Mouse (Mus musculus) limb, embryonic 14.5 days (tissue): ENCODE measurements around the gene Arid1a. TPM values are rescaled to one million over a fixed set of nuclear protein-coding genes. Genes with fewer than 3 reads are reported as not detected.
A peak's percentile ranks its signal among the peaks of the same experiment; 100 is the strongest.

Experiments
- ATAC-seq: fragments of 200-750 bp; cut with Nextera tagmentation; 2 replicates; pipeline ENCODE4 v1.8.0; 2017; ENCODE audit warnings: low read depth, moderate number of reproducible peaks, moderate TSS enrichment; ENCODE audit not compliant: low FRiP score
- DNase-seq: peaks from one replicate; pipeline ENCODE4 v3.0.0-alpha.2; 2015; ENCODE audit warnings: low spot score
- H3K27ac ChIP-seq: fragments of 300-500 bp; sonication (generic); replicated peaks from 2 replicates; pipeline ENCODE4 v1.5.1; 2014; ENCODE audit warnings: low read depth, mild to moderate bottlenecking, low read length, moderate library complexity, mixed read lengths
- H3K27me3 ChIP-seq: fragments of 300-500 bp; sonication (generic); 2 replicates; pipeline ENCODE4 v1.6.1; 2014; ENCODE audit warnings: low read length, mixed read lengths; ENCODE audit not compliant: control insufficient read depth, insufficient read depth
- H3K36me3 ChIP-seq: fragments of 300-500 bp; sonication (generic); 2 replicates; pipeline ENCODE4 v1.6.1; 2014; ENCODE audit warnings: mild to moderate bottlenecking, low read length, moderate library complexity, mixed read lengths; ENCODE audit not compliant: control insufficient read depth, insufficient read depth
- H3K4me1 ChIP-seq: fragments of 300-500 bp; sonication (generic); 2 replicates; pipeline ENCODE4 v1.6.1; 2014; ENCODE audit warnings: antibody characterized with exemption, low read length, mixed read lengths; ENCODE audit not compliant: control insufficient read depth, insufficient read depth
- H3K4me2 ChIP-seq: fragments of 300-500 bp; sonication (generic); replicated peaks from 2 replicates; pipeline ENCODE4 v1.6.1; 2014; ENCODE audit warnings: low read depth, mild to moderate bottlenecking, low read length, moderate library complexity; ENCODE audit not compliant: severe bottlenecking
- H3K4me3 ChIP-seq: fragments of 300-500 bp; sonication (generic); replicated peaks from 2 replicates; pipeline ENCODE4 v1.5.1; 2014; ENCODE audit warnings: low read length
- H3K9ac ChIP-seq: fragments of 300-500 bp; sonication (generic); 2 replicates; pipeline ENCODE4 v1.6.1; 2014; ENCODE audit warnings: mild to moderate bottlenecking, low read depth, low read length, moderate library complexity; ENCODE audit not compliant: severe bottlenecking
- H3K9me3 ChIP-seq: fragments of 300-500 bp; sonication (generic); 2 replicates; pipeline ENCODE4 v1.6.1; 2016; ENCODE audit warnings: low read length; ENCODE audit not compliant: control insufficient read depth
- POLR2A ChIP-seq: fragments of 200-500 bp; IDR thresholded peaks from 2 replicates; pipeline ENCODE4 v1.8.0; 2012; ENCODE audit warnings: inconsistent platforms, mild to moderate bottlenecking, moderate library complexity, borderline replicate concordance; ENCODE audit not compliant: insufficient read depth, insufficient read length; ENCODE audit errors: extremely low read depth
- WGBS: fragments of 180-500 bp; shearing (Covaris S2); extraction: QIAGEN DNeasy Blood & Tissue Kit; methylation state at CpG from one replicate; pipeline ENCODE4 v1.1.7; 2014; 5-methylcytosine and 5-hydroxymethylcytosine counted together
- polyA plus RNA-seq, 2 experiments: library from polyadenylated mRNA; depleted of rRNA in 1 of 2; stranded (reverse) in 1 of 2; unstranded in 1 of 2; fragments of >200 nt; fragmentation: Nextera tagmentation in 1 of 2; extraction: Ambion mirVana in 1 of 2; gene quantifications; 2 replicates each; pipeline versions ENCODE4 v1.2.1 to v1.2.3; 2012 to 2014

Arid1a gene
- polyA plus RNA-seq, 2 experiments, result 33.3 to 70.8 TPM

DNA sequence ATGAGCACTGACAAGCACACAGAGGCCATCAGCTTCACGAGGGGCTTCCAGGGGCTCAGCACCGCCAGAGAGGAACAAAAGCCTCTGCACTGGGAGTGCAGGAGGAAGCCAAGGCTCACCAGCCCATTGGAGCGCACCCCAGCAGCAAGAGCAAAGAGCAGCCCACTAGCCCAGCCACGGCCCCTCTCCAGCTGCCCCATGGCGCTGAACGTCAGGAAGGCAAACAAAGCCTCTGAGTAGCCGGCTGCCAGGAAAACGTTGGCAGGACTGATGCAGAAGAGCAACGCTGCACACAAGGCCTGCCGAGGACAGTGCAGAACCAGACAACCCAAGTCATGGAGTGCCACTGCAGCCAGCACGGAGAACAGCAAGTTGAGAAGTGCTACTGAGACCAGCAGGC is 91.5 kb downstream of the Arid1a start:
- no peaks in the 10 kb centered on the region for H3K27me3 ChIP-seq
- peaks cover 10% of the 10 kb centered on the region for H3K4me1 ChIP-seq
- no peak overlapping the region for H3K4me2 ChIP-seq
- no peak for TF ChIP-seq POLR2A
- 56% methylated on average over 11 of the region's 11 CpGs for WGBS
- peaks cover 37% of the 10 kb centered on the region for H3K36me3 ChIP-seq
- DNase-seq (no peak), ATAC-seq (no peak)
- H3K27ac ChIP-seq, result no peak overlapping the region
- H3K9me3 ChIP-seq, result no peaks in the 10 kb centered on the region
- no peak overlapping the region for H3K9ac ChIP-seq
- no peak overlapping the region for H3K4me3 ChIP-seq

DNA sequence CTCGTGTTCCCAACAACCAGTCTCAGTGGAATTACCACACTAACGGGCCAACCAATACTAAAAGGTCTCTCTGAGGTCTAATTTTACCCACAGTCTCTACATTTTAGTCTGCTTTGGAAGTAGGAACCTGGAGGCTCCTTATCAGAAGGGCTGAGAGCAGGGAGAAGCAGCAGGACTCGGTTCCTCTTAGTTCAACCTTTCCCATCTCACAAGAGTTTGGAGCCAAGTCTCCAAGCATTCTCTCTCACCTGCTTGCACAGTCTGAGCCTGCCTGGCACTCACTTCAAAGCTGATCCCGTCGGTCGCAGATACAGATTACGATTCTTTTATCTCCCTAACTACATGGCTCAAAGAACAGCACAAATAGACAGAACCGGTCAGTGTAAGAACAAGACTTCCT is 93.6 kb downstream of the Arid1a start:
- no peaks in the 10 kb centered on the region for H3K27me3 ChIP-seq
- no peak for DNase-seq
- peaks cover 23% of the 10 kb centered on the region for H3K4me1 ChIP-seq
- ATAC-seq, result no peak
- H3K4me2 ChIP-seq, result no peak overlapping the region
- H3K4me3 ChIP-seq, result no peak overlapping the region
- peaks cover 32% of the 10 kb centered on the region for H3K36me3 ChIP-seq
- H3K27ac ChIP-seq, result no peak overlapping the region
- WGBS, result 77% methylated on average over 8 of the region's 8 CpGs
- no peaks in the 10 kb centered on the region for H3K9me3 ChIP-seq
- no peak for TF ChIP-seq POLR2A
- H3K9ac ChIP-seq, result no peak overlapping the region

DNA sequence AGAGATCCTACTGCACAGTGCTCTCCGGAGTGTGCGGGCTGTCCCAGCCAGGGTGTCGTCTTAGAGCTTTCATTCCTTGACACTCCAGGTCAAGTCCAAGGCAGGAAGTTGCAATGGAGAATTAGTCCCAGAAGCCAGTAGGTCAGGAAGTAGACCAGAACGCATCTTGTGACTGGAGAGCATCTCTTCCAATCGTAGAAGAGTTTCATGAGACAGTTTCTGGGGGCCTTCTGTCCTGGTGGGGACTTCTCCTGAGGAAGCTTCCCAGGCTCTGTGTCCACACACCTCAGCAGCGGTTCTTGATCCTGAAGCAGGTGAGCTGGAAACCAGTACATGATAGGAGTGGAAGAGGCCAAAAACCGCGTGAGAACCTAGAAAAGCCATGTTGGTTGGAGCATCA is 94.1 kb downstream of the Arid1a start:
- Histone ChIP-seq H3K36me3 (peaks cover 30% of the 10 kb centered on the region), H3K27me3 (no peaks in the 10 kb centered on the region), H3K9ac (no peak overlapping the region), H3K4me3 (no peak overlapping the region), H3K4me1 (peaks cover 23% of the 10 kb centered on the region), H3K9me3 (no peaks in the 10 kb centered on the region), H3K27ac (no peak overlapping the region), H3K4me2 (no peak overlapping the region)
- ATAC-seq, result no peak
- no peak for TF ChIP-seq POLR2A
- no peak for DNase-seq
- 90% methylated on average over 8 of the region's 8 CpGs for WGBS

DNA sequence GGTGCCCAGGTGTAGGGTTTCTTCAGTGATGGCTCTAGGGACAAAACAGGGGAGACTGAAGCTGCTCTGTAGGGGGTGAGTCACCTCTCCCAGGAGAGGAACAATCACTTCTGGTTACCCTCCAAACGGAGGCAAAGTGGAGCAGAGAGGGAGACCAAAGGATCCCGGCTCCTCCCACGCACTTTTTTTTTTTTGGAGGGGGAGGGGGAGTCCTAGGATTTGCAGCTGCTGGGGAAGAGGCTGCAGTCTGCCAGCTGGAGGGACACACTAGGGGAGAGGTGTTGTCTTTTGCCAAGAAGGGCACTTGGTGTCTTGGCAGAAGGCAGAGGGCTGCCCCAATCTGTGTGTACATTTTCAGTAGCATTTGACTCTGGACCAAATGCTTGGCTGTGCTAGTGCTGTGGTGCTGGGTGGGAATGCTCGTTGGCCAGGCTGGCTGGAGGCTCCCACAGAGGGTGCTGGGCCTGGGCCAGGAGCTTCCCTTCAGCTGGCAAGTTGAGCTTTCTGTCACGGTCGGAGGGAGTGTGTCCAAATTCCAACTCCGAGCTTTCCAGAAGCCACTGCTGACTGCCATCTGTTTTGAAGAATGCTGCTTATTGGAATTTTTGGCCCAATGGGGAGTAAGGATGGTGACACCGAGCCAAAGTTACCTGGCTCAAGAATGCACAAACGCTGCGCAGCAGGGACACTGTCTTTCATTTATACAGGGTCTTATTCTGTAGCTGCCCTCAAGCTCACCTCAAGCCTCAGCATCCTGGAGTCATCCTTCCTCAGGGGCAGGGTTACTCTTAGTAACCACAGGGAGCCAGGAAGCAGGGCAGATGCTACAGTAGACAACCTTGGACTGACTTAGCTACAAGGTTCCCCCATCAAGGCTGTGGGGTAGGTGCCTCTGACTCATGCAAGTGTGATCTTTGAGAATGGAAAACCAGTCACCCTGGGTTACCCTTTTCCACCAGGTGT is 96.1 kb downstream of the Arid1a start:
- Histone ChIP-seq H3K9ac (peak overlapping the region; percentile 41), H3K27me3 (no peaks in the 10 kb centered on the region), H3K27ac (peak overlapping the region; percentile 91), H3K4me1 (peaks cover 23% of the 10 kb centered on the region), H3K36me3 (peaks cover 22% of the 10 kb centered on the region), H3K4me2 (peak overlapping the region; percentile 52), H3K4me3 (peak overlapping the region; percentile 23), H3K9me3 (no peaks in the 10 kb centered on the region)
- TF ChIP-seq POLR2A, result no peak
- 5% methylated on average over 10 of the region's 10 CpGs for WGBS
- DNase-seq (peak; percentile 75), ATAC-seq (peak; percentile 69)

DNA sequence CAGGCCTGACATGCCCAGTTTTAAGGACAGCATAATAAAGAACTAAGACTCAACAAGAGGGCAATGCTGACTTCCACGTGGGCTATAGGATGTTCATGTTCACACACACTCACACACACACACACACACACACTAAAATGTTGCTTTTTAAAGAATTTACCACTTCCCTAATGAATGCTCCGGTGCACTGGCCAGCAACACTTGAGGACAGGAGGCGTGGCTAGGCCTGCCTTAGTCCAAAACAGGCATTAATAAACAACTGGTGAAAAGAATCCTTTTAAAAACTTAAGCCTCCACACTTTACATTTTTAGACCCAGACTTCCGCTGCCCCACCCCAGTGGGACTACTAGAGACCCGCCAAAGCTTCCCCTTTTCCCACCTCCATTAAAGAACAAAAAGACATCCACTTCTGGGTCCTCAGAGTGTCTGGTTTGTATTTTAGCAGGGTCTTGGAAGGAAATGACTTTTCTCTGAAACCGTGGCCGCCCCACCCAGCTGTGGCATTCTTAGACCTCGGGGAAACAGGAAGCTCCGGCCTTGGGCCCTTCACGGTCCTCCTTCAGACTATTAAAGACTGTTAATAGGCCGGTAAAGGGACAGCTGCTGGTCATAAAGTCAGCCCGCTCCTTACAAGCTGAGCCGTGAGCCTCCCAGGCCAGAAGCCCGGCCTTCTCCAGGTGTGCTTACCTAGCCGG is 96.9 kb downstream of the Arid1a start:
- WGBS, result 3% methylated on average over 15 of the region's 15 CpGs
- ATAC-seq (peak; percentile 68), DNase-seq (peak; percentile 67)
- Histone ChIP-seq H3K9me3 (no peaks in the 10 kb centered on the region), H3K36me3 (peaks cover 15% of the 10 kb centered on the region), H3K4me3 (peak overlapping the region; percentile 23), H3K27me3 (no peaks in the 10 kb centered on the region), H3K9ac (peak overlapping the region; percentile 41), H3K4me2 (peak overlapping the region; percentile 52), H3K4me1 (peaks cover 23% of the 10 kb centered on the region), H3K27ac (peak overlapping the region; percentile 91)
- no peak for TF ChIP-seq POLR2A
